ENCODE assay signal across 9 mouse cellular contexts in the genomic region with DNA sequence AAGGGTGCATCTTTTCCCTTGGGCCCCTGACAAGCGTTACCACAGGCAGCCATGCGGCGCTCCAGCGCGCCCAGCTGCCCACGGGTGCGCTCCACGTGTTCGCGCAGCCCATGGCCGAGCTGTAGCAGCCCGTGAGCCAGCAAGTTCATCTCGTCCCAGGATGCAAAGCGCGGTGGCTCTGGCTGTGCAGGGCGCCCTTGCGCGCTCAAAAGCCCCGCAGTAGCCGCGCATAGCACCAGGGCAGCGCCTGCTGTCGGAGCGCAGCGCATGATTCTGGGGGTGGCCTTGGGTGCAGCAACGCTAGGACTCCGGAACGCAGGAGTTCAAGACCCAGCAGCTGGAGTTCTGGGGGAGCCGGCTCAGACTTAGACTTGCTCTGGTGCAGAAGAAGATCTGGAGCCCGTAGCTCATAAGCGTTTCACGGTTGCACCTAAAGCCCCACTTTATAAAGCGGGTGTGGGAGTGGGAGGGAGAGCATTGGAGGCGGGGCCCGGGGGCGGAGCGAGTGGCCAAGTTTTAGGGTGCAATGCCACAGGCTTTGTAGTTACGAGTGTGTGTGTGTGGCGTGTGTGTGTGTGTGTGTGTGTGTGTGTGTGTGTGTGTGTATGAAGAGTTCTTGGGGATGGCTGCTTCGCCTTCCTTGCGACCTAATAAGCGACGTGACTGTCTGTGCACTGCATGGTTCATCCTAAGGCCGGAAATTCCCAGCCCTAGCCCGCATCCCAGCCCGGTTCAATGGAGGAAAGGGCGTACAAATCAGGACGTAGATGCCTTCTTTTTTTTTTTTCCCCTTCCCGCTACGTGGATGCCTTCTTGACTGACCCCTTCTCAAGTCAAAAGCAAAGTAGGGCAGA. TPM values are rescaled to one million over a fixed set of nuclear protein-coding genes. Genes with fewer than 3 reads are reported as not detected.
DNase-seq lines count a peak whose midpoint lies in the region; ATAC-seq and TF ChIP-seq lines count a peak whose summit lies in the region.
"Had no signal": no experiment of that assay in that cellular context is flagged by ENCODE, and none has a peak within 500 bp of the region (broad histone marks: within the 10 kb centered on the region; RNA-seq: fewer than 3 reads in every experiment).

Angptl4 (minus strand) TSS at position 707 of the 854 bp plus-strand sequence.

- 0 out of 2 replicates have a peak, but pooled peaks have one; percentile 39 for TF ChIP-seq POLR2A in limb, embryonic 14.5 days (IDR thresholded peaks at IDR 0.05; ENCODE audit: borderline replicate concordance, extremely low read depth, insufficient read depth, insufficient read length)

- 2% methylated on average over 50 of the region's 50 CpGs for WGBS in embryonic facial prominence, embryonic 10.5 days
- 1% methylated on average over 48 of the region's 50 CpGs for WGBS in limb, embryonic 14.5 days
- WGBS in midbrain, embryonic 15.5 days: 1% methylated on average over 50 of the region's 50 CpGs

- H3K4me1 ChIP-seq in embryonic facial prominence, embryonic 10.5 days: peaks cover 70% of the 10 kb centered on the region
- H3K4me1 ChIP-seq in limb, embryonic 14.5 days (ENCODE audit: control insufficient read depth, insufficient read depth, low read length): peaks cover 47% of the 10 kb centered on the region
- peaks cover 13% of the 10 kb centered on the region for H3K4me1 ChIP-seq in midbrain, embryonic 15.5 days

- no peaks in the 10 kb centered on the region for H3K9me3 ChIP-seq in embryonic facial prominence, embryonic 10.5 days
- H3K9me3 ChIP-seq in limb, embryonic 14.5 days (ENCODE audit: control insufficient read depth, low read length): no peaks in the 10 kb centered on the region
- H3K9me3 ChIP-seq in midbrain, embryonic 15.5 days: no peaks in the 10 kb centered on the region
- H3K9me3 ChIP-seq: G1E had no signal

- peak within 1 kb of the TSS; percentile 63 for H3K9ac ChIP-seq in limb, embryonic 14.5 days (ENCODE audit: low read depth, low read length, severe bottlenecking)
- H3K9ac ChIP-seq in midbrain, embryonic 15.5 days: peak within 1 kb of the TSS; percentile 40; the same call in 1 of the 2 replicates

- ATAC-seq in cerebellum, adult (ENCODE audit: insufficient number of reproducible peaks, low FRiP score, low TSS enrichment): no peak
- ATAC-seq in limb, embryonic 14.5 days (ENCODE audit: low FRiP score, low read depth): peak; percentile 57
- peak; percentile 81 for ATAC-seq in midbrain, embryonic 15.5 days (replicated peaks)

- H3K4me3 ChIP-seq in embryonic facial prominence, embryonic 10.5 days: peak within 1 kb of the TSS; percentile 62
- peak within 1 kb of the TSS; percentile 51 for H3K4me3 ChIP-seq in limb, embryonic 14.5 days (replicated peaks; ENCODE audit: low read length)
- peak within 1 kb of the TSS; percentile 46 for H3K4me3 ChIP-seq in midbrain, embryonic 15.5 days

- peaks cover 22% of the 10 kb centered on the region for H3K36me3 ChIP-seq in embryonic facial prominence, embryonic 10.5 days (replicated peaks)
- H3K36me3 ChIP-seq in limb, embryonic 14.5 days (ENCODE audit: control insufficient read depth, insufficient read depth, low read length): peaks cover 22% of the 10 kb centered on the region
- no peaks in the 10 kb centered on the region for H3K36me3 ChIP-seq in midbrain, embryonic 15.5 days (replicated peaks)
- H3K36me3 ChIP-seq: G1E had no signal

- peak within 1 kb of the TSS; percentile 80 for H3K4me2 ChIP-seq in limb, embryonic 14.5 days (replicated peaks; ENCODE audit: low read depth, low read length, severe bottlenecking)
- peak within 1 kb of the TSS; percentile 82 for H3K4me2 ChIP-seq in midbrain, embryonic 15.5 days

- DNase-seq in cerebellum, adult 18-20 months: peak; percentile 20 to 30
- peak; percentile 80 for DNase-seq in embryonic facial prominence, embryonic 10.5 days (ENCODE audit: low spot score)
- peak; percentile 86 to 91 for DNase-seq in heart, adult 18-20 months
- peak; percentile 87 for DNase-seq in kidney, adult 18-20 months
- DNase-seq in limb, embryonic 14.5 days (ENCODE audit: low spot score): peak; percentile 69
- DNase-seq in spleen, postnatal 14 days (ENCODE audit: low spot score in 2 of 2): peak; percentile 44 to 63

- peak within 1 kb of the TSS; percentile 87 for H3K27ac ChIP-seq in embryonic facial prominence, embryonic 10.5 days (replicated peaks)
- peak within 1 kb of the TSS; percentile 90 for H3K27ac ChIP-seq in limb, embryonic 14.5 days (replicated peaks; ENCODE audit: low read depth, low read length)
- peak within 1 kb of the TSS; percentile 39 for H3K27ac ChIP-seq in midbrain, embryonic 15.5 days

- H3K27me3 ChIP-seq in embryonic facial prominence, embryonic 10.5 days (replicated peaks; ENCODE audit: low read depth, poor library complexity, severe bottlenecking): no peaks in the 10 kb centered on the region
- no peaks in the 10 kb centered on the region for H3K27me3 ChIP-seq in limb, embryonic 14.5 days (ENCODE audit: control insufficient read depth, insufficient read depth, low read length)
- 0 out of 2 replicates have a peak, but pooled peaks cover 3% of the 10 kb centered on the region for H3K27me3 ChIP-seq in midbrain, embryonic 15.5 days (replicated peaks)

RNA-seq across cellular contexts. Expression of gene Angptl4, which starts in this region (rescaled TPM):
- 33.4 and 39.0 TPM in 2 replicates for polyA plus RNA-seq in embryonic facial prominence, embryonic 10.5 days (2016; fragmentation: Nextera tagmentation; extraction: Ambion mirVana)
- total RNA-seq in heart, adult 18-20 months (2021): 10 to 100 TPM in 1 of 2 experiments, 1 to 10 TPM in 1; 5.5 to 12.2 TPM
- 29.7 and 32.6 TPM in 2 replicates for polyA plus RNA-seq in limb, embryonic 14.5 days (2012; rRNA removed)
- 44.2 and 61.1 TPM in 2 replicates for polyA plus RNA-seq in limb, embryonic 14.5 days (2014; fragmentation: Nextera tagmentation; extraction: Ambion mirVana)
- polyA plus RNA-seq in midbrain, embryonic 15.5 days (2015; fragmentation: Nextera tagmentation; extraction: Ambion mirVana): 22.6 and 23.3 TPM in 2 replicates
- polyA plus RNA-seq: G1E had no signal

Comparison
In these comparisons a context has a peak if more than half of its experiments do, and no peak if none do; other contexts are left out.
1. DNase-seq: peak in every context shown above with its lines; median percentile 88 in heart, adult 18-20 months; 87 in kidney, adult 18-20 months; 80 in embryonic facial prominence, embryonic 10.5 days; 69 in limb, embryonic 14.5 days; 54 in spleen, postnatal 14 days; 25 in cerebellum, adult 18-20 months.
2. H3K27ac ChIP-seq: peak in every context shown above with its lines; median percentile 90 in limb, embryonic 14.5 days; 87 in embryonic facial prominence, embryonic 10.5 days; 39 in midbrain, embryonic 15.5 days.